Mouse (Mus musculus): ENCODE data around the gene Map4k3. TPM values are rescaled to one million over a fixed set of nuclear protein-coding genes. Genes with fewer than 3 reads are reported as not detected.
A peak's percentile ranks its signal among the peaks of the same experiment; 100 is the strongest.

Map4k3 gene
- polyA plus RNA-seq, 1 experiment from 2014 or later, result 23.5 TPM

DNA sequence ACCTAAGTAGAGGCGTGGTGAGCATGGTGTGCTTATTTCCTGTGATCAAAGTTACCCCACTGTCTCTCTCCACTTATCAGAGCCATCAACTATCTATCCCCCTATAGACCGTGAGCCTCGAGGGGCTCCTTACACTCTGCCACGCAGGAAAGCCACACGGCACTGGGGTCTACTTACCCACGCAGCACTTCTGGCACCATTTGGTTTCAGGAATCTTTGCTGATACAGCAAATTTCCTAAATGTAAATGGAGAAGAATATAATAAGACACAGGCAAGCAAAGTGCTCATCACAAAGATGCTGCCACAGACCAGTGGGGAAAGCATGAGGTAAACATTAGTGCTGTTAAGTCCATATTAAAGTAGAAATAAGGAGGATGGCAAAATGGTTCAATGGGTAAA is 124.5 kb downstream of the Map4k3 start:
- 95% methylated on average over 6 of the region's 6 CpGs for whole genome bisulfite sequencing

DNA sequence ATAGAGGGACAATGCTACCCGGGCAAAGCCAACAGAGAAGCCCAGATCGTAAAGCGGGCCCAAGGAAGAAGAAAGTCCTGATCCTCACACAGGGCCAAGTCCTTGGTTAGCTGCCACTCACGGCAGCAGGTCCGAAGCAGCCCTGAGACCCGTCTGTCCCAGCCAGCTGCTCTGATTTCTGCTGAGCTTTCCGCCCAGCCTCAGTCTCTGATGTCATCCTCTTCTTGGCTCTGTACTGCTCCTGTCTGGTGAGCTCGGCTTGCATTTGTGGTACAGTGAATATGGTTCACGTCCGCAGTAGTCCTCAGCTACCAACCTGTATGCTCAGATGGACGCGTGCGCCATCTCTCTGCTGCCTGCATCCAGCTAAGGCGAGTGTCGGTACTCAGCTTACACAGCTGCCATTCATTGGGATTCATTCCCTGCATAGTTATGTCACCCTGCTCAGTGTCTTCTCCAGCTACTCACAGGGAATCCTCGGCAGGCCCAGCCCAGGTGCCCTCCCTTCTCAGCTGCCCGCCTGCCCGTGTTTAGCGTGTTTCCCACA is 125.1 kb downstream of the Map4k3 start:
- Histone ChIP-seq H3K27me3 (no peaks in the 10 kb centered on the region), H3K9ac (replicated peaks) (no peak overlapping the region), H3K4me2 (replicated peaks) (no peak overlapping the region), H3K4me1 (replicated peaks) (no peaks in the 10 kb centered on the region), H3K36me3 (peaks cover 75% of the 10 kb centered on the region), H3K27ac (no peak overlapping the region), H3K9me3 (no peaks in the 10 kb centered on the region), H3K4me3 (replicated peaks) (no peak overlapping the region)
- no peak for ATAC-seq
- WGBS, result 91% methylated on average over 19 of the region's 19 CpGs

More for the DNA sequence above, 124.5 kb downstream of the Map4k3 start:
- Histone ChIP-seq H3K9ac (replicated peaks) (no peak overlapping the region), H3K27me3 (no peaks in the 10 kb centered on the region), H3K4me2 (replicated peaks) (no peak overlapping the region), H3K36me3 (peaks cover 82% of the 10 kb centered on the region), H3K27ac (no peak overlapping the region), H3K9me3 (0 out of 2 replicates have a peak, but pooled peaks cover 1% of the 10 kb centered on the region), H3K4me3 (replicated peaks) (no peak overlapping the region), H3K4me1 (replicated peaks) (no peaks in the 10 kb centered on the region)
- no peak for ATAC-seq

DNA sequence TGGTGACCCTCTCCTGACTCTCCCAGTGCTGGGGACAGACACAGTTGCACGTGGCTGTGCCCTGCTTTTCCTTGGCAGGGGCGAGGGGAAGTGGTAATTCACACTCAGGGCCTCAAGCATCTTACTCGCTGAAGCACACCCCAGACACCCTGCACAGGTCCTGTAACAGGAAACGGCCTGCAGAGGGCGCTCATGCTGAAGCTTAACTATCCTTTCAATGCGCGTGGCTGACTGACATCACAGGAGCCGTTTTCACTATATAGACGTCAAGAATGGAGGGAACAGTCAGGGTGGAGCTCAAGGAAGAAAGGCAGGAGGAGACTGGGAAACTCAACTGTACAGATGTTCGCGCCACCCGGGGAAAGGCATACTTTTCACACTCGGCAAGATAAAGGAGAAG is 126.9 kb downstream of the Map4k3 start:
- 57% methylated on average over 13 of the region's 13 CpGs for WGBS
- H3K4me2 ChIP-seq (replicated peaks), result no peak overlapping the region
- ATAC-seq, result peak; percentile 48; the same call in 1 of the 2 replicates
- H3K27ac ChIP-seq, result no peak overlapping the region
- no peaks in the 10 kb centered on the region for H3K4me1 ChIP-seq (replicated peaks)
- no peak overlapping the region for H3K4me3 ChIP-seq (replicated peaks)
- H3K36me3 ChIP-seq, result peaks cover 78% of the 10 kb centered on the region
- no peak overlapping the region for H3K9ac ChIP-seq (replicated peaks)
- H3K9me3 ChIP-seq, result no peaks in the 10 kb centered on the region
- no peaks in the 10 kb centered on the region for H3K27me3 ChIP-seq

DNA sequence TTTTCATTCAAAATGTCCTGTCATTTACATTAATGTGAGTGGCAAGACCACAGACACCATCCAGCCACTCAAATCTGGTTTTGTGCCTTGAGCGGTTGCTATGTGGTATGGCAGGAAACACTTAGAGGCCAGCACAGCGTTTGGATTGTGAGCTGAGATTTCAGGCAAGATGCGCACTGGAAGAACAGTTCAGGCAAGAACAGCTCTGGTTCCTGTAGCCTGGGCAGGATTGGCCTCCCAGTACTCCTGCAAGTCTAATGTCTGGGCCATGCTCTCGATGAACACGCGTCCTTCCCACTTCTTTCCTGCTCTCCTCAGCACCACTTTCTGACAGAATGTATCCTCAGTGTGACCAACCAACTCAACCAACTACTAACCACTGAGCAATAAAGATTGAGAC is 145.2 kb downstream of the Map4k3 start:
- no peak overlapping the region for H3K4me3 ChIP-seq (replicated peaks)
- ATAC-seq, result no peak
- H3K27ac ChIP-seq, result no peak overlapping the region
- peaks cover 55% of the 10 kb centered on the region for H3K36me3 ChIP-seq
- WGBS, result 97% methylated on average over 6 of the region's 6 CpGs
- no peaks in the 10 kb centered on the region for H3K9me3 ChIP-seq
- no peaks in the 10 kb centered on the region for H3K4me1 ChIP-seq (replicated peaks)
- no peaks in the 10 kb centered on the region for H3K27me3 ChIP-seq
- H3K9ac ChIP-seq (replicated peaks), result no peak overlapping the region
- H3K4me2 ChIP-seq (replicated peaks), result no peak overlapping the region

DNA sequence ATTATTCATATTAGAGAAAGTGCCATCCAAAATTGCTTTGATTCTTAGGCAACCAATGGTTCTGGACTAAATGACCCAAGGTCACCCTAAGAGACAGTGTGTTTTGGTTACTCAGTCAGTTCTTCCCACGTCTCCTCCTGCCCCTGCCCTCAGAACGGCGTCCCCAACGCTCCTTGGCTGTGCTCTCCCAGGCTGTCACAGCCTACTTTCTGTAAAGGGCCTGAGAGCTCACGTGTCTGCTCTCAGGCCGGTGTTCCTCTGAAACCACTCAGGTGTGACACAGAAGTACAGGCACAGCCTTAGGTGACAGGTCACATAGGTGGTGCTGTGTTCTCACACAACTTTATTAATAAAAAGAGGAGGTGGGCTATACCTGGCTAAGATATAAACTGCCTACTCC is 148.4 kb downstream of the Map4k3 start:
- H3K9me3 ChIP-seq, result no peaks in the 10 kb centered on the region
- H3K27ac ChIP-seq, result no peak overlapping the region
- H3K27me3 ChIP-seq, result no peaks in the 10 kb centered on the region
- 85% methylated on average over 6 of the region's 6 CpGs for WGBS
- no peak overlapping the region for H3K4me3 ChIP-seq (replicated peaks)
- no peak for ATAC-seq
- H3K4me1 ChIP-seq (replicated peaks), result peaks cover 12% of the 10 kb centered on the region
- H3K36me3 ChIP-seq, result peaks cover 40% of the 10 kb centered on the region
- no peak overlapping the region for H3K9ac ChIP-seq (replicated peaks)
- no peak overlapping the region for H3K4me2 ChIP-seq (replicated peaks)

DNA sequence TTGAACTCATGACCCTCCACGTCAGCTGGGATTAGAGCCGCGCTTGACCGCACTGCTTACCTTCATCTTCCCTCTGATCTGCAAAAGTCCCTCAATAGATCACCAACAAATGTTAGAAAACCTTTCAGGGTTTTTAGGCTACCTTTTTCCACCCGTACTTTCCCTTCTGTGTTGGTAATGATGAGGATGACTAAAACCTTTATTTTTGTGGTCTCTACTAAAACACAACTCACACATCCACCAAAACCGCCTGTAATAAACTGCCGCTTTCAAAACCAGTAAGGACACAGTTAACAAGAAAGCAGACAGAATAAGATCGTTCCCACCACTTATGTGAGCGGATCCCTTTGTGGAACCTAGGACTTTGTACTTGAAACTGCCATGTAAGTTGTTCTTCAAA is 149.2 kb downstream of the Map4k3 start:
- 87% methylated on average over 9 of the region's 9 CpGs for WGBS

DNA sequence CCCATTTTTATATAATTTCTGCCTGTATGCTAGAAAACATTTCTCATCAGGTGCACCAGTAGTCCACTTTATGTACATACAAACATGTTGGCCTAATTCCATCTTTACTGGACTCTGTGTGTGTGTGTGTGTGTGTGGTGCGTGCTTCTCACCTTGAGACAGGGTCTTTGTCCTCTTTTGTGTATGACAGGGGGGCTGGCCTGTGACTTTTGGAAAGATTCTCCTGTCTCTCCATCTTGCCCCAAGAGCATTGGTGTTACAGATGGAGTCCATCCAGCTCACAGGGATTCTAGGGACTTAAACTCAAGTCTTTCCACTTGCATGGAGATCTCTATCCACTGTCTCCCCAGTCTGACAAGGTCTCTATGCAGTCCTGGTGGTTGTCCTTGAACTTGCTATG is 150.2 kb downstream of the Map4k3 start:
- H3K27ac ChIP-seq, result no peak overlapping the region

More for the DNA sequence above, 149.2 kb downstream of the Map4k3 start:
- H3K4me2 ChIP-seq (replicated peaks), result no peak overlapping the region
- no peaks in the 10 kb centered on the region for H3K9me3 ChIP-seq
- no peak overlapping the region for H3K9ac ChIP-seq (replicated peaks)
- no peaks in the 10 kb centered on the region for H3K27me3 ChIP-seq
- H3K27ac ChIP-seq, result no peak overlapping the region
- no peak for ATAC-seq
- H3K4me3 ChIP-seq (replicated peaks), result no peak overlapping the region
- peaks cover 12% of the 10 kb centered on the region for H3K4me1 ChIP-seq (replicated peaks)
- H3K36me3 ChIP-seq, result peaks cover 33% of the 10 kb centered on the region

DNA sequence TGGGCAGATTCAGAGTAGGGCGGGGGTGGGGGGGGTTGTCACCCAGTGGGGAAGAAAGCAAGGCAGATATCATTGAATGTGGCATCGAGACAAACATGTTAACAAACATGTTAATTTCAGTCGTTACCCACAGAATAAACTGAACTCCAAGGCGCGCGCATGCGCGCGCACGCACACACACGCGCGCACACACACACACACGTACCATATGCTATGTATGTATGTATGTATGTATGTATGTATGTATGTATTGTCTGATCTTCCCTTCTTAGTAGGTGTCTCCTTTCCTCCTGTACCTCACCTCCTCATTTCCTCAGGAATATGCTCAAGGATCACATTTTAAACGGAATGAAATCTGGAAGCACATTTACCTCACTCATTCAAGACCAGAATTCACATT is 150.6 kb downstream of the Map4k3 start, which contains the start of gene Cdkl4:
Cdkl4 (minus strand) TSS at position 175 of the 400 bp plus-strand sequence.
- Histone ChIP-seq H3K4me1 (replicated peaks) (peaks cover 12% of the 10 kb centered on the region), H3K27me3 (no peaks in the 10 kb centered on the region), H3K4me3 (replicated peaks) (peak within 1 kb of the TSS; percentile 47), H3K27ac (no peak within 1 kb of the TSS), H3K9me3 (no peaks in the 10 kb centered on the region), H3K4me2 (replicated peaks) (peak within 1 kb of the TSS; percentile 73), H3K36me3 (peaks cover 19% of the 10 kb centered on the region), H3K9ac (replicated peaks) (peak within 1 kb of the TSS; percentile 52)
- whole genome bisulfite sequencing, result 68% methylated on average over 15 of the region's 15 CpGs
- ATAC-seq, result peak; percentile 64

More for the DNA sequence above, 150.2 kb downstream of the Map4k3 start:
- no peaks in the 10 kb centered on the region for H3K27me3 ChIP-seq
- no peak for ATAC-seq
- H3K36me3 ChIP-seq, result peaks cover 22% of the 10 kb centered on the region
- WGBS, result 91% methylated on average over 1 of the region's 1 CpGs
- no peaks in the 10 kb centered on the region for H3K9me3 ChIP-seq
- no peak overlapping the region for H3K9ac ChIP-seq (replicated peaks)
- no peak overlapping the region for H3K4me2 ChIP-seq (replicated peaks)
- no peak overlapping the region for H3K4me3 ChIP-seq (replicated peaks)
- H3K4me1 ChIP-seq (replicated peaks), result peaks cover 12% of the 10 kb centered on the region

DNA sequence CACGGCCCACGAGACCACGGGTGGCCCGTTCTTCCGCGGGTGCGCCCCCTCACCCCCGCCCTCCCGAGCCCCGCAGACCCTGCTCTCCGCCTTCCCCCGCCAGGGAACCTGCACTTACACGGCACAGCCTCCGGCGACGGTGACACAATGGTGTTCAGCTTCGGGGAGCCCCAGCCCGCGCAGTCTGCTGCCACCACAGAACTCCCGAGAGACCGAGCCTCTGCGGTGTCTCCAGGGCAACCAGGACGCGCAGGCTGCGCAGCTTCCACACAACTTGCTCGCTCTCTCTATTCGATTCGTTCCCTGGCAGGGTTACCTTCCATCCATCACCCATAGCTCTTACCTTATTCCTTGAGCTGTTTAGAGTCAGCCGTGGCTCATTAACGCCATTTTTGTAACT is 151.1 kb downstream of the Map4k3 start:
- peak; percentile 97 for ATAC-seq
- Histone ChIP-seq H3K4me3 (replicated peaks) (peak overlapping the region; percentile 47), H3K4me2 (replicated peaks) (peak overlapping the region; percentile 73), H3K4me1 (replicated peaks) (peaks cover 12% of the 10 kb centered on the region), H3K9ac (replicated peaks) (peak overlapping the region; percentile 52), H3K9me3 (no peaks in the 10 kb centered on the region), H3K27ac (no peak overlapping the region), H3K27me3 (no peaks in the 10 kb centered on the region), H3K36me3 (peaks cover 17% of the 10 kb centered on the region)
- under 1% methylated on average over 30 of the region's 30 CpGs for WGBS

DNA sequence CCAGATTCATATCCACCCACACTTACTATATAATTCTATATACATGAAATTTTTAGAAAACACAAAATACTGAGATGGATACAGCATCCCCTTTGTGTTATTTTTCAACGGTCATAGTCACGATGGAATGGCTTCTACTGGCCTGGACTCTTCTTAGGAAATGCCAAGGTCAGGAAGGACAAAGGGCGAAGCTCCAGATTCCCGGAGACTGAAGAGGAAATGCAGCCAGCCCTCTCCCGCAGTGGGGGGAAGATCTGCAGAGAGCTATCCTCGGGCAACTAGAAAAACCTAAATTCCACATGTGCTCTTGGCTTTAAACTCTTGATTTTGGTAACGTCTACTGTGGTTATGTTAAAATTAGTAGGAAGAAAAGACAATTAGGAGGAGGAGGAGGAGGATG is 153.3 kb downstream of the Map4k3 start:
- Histone ChIP-seq H3K4me1 (replicated peaks) (peaks cover 12% of the 10 kb centered on the region), H3K9ac (replicated peaks) (no peak overlapping the region), H3K4me3 (replicated peaks) (no peak overlapping the region), H3K4me2 (replicated peaks) (no peak overlapping the region), H3K27me3 (no peaks in the 10 kb centered on the region), H3K27ac (no peak overlapping the region), H3K9me3 (no peaks in the 10 kb centered on the region), H3K36me3 (peaks cover 3% of the 10 kb centered on the region)
- 85% methylated on average over 7 of the region's 7 CpGs for WGBS
- ATAC-seq, result no peak

DNA sequence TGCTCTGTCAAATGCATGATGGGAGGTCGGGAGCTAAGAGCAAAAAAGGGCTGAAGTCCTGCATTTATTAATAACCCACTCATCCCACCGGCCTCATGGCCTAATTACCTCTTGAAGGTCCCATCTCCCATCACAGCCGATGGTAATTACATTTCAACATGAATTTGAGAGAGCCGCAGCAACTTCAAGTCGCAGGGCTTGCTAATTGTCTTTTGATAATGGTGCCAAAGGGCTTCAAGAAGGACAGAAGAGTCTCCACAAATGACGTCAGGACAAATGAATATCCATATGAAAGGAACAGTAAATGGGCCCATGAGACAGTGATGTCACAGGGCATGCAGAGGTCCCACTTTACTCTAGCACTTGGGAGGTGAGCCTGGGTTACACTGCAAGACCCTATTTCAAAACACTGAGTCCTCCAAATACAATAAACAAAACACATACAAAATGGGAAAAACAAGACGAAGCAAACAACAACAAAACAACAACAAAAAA is 153.8 kb downstream of the Map4k3 start:
- no peak overlapping the region for H3K9ac ChIP-seq (replicated peaks)
- no peaks in the 10 kb centered on the region for H3K27me3 ChIP-seq
- H3K36me3 ChIP-seq, result no peaks in the 10 kb centered on the region
- no peaks in the 10 kb centered on the region for H3K9me3 ChIP-seq
- H3K4me3 ChIP-seq (replicated peaks), result no peak overlapping the region
- H3K4me2 ChIP-seq (replicated peaks), result no peak overlapping the region
- H3K27ac ChIP-seq, result no peak overlapping the region
- 54% methylated on average over 7 of the region's 7 CpGs for WGBS
- no peak for ATAC-seq
- peaks cover 12% of the 10 kb centered on the region for H3K4me1 ChIP-seq (replicated peaks)

DNA sequence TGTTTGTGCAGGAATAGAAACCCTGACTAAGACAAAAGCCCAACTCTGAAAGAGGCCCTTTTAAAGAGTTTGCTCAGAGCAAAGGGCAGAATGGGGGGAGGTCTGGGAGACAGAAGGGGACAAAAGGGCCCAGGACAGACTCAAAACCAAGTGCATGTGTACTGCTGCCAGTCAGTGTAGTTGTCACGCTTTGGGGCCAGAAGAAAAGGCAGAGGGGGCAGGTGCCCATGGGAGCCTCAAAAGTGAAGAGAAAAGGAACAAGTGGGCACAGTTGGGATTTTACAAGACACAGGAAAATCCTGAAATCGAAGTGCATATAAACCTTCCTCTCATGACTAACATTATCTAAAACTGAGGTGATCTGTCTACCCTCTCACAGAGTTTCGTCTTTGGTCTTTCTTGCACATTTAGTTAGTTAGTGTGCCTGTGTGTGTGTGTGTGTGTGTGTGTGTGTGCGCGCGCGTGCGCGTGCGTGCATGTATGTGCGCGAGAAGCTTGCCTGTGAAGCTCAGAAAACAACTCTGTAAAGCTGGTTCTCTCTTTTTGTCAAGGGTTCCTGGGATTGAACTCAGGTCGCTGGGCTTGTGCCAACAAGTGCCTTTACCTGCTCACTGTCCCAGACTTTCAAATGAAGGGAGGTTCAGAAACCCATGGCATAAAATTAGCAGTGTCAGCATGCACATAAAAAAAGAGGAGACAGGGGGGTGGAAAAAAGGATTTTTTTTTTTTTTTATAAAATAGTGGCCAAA is 155.9 kb downstream of the Map4k3 start:
- no peak overlapping the region for H3K27ac ChIP-seq
- no peak for ATAC-seq
- no peaks in the 10 kb centered on the region for H3K36me3 ChIP-seq
- 87% methylated on average over 13 of the region's 13 CpGs for WGBS
- H3K4me1 ChIP-seq (replicated peaks), result peaks cover 8% of the 10 kb centered on the region
- H3K4me3 ChIP-seq (replicated peaks), result no peak overlapping the region
- no peak overlapping the region for H3K9ac ChIP-seq (replicated peaks)
- H3K27me3 ChIP-seq, result no peaks in the 10 kb centered on the region
- no peak overlapping the region for H3K4me2 ChIP-seq (replicated peaks)
- peaks cover 2% of the 10 kb centered on the region; the same call in 1 of the 2 replicates for H3K9me3 ChIP-seq

All from midbrain, embryonic 13.5 days (tissue).